Mouse (Mus musculus) layer of hippocampus, adult 18-20 months (tissue): ENCODE measurements at regions not wholly inside any gene's neighbourhood (a gene's known extent, or its start where the extent isn't known, plus 50 kb on each side); places are given as distances from the start of the nearest gene placed in this dataset.

Source experiments
- DNase-seq, 2 experiments: peaks; one replicate each; pipeline ENCODE4 v3.0.0; 2022; ENCODE audit warnings: low spot score in 2 of 2

DNA sequence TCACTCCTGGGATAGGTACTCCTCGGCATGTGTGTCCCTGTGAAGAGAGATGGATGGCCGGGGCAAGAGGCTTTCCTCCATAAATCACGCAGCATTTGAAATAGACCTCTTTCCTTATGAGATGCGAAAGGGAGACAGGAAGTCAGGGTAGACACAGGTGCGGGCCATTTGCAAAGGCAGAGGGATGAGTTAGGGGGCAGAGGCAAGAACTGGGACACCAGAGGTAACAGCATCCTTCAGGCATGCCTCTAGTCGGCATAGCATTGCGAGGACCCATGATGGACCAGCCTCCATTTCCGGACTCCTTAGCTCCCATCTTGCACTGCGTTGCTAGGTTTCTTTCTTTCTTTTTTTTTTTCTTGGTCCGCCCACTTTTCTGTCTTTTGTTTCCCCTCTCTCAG is 532.6 kb upstream of the Tbx3 start:
- DNase-seq = no peak

DNA sequence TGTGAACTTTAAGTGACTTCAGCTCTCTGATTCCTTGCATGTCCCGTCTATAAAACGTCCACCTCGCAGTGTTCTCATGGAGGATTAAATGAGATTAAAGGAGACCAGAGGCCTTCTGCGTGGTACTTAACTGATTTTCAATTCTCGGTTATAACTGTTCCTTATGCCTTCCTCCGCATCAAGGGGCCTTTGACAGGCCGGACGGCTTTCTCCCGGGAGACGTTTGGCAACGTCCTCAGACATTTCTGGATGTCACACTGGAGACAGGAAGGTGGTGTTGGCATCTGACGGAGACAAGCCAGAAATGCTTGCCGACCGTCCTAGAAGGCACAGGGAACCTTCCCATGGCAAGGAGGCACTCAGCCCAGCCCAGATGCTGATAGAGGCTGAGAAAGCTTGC is 532.2 kb upstream of the Tbx3 start:
- no peak for DNase-seq

DNA sequence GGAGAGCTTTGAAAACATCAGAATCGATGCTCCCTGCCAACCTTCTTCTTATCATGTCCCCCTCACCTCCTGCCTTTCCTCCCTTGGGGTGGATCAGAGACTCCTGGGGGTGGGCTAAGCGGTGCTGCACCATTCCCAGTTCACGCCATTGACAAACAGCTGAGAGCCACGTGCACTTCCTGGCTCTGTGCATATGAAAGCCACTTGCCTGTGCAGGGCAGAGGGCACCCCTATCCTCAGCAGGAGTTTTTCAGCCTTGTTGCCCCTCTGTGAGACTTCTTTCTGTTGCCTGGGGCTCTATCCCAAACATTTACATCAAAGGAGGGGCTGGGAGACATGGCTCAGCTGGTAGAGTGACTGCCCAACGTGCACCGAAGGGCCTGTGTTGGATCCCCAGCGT is 531.1 kb upstream of the Tbx3 start:
- no peak for DNase-seq

GRCm38 (mm10) chr5:119139816-119140215 is 530.7 kb upstream of the Tbx3 start:
- no peak for DNase-seq

DNA sequence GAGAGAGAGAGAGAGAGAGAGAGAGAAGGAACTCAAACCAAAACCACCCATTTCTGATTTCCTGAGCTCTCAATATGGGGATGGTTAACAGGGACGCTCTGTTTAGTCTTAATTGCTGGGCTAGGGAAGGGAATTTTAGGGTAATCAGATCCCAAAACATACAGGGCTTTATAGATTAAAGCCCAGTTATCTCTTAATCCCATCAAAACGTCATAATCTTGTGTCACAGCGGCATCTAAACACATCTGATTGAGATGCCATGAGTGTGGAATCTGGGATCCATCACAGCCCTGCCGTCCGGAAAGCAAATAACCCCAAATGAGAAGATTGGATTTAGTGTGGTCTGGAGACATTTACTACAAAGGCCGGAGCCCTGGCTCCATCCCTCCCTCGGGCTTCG is 527.1 kb upstream of the Tbx3 start:
- DNase-seq = no peak

- DNase-seq = no peak
Measured at GRCm38 (mm10) chr5:119149389-119150185, 520.9 kb upstream of the Tbx3 start.

DNA sequence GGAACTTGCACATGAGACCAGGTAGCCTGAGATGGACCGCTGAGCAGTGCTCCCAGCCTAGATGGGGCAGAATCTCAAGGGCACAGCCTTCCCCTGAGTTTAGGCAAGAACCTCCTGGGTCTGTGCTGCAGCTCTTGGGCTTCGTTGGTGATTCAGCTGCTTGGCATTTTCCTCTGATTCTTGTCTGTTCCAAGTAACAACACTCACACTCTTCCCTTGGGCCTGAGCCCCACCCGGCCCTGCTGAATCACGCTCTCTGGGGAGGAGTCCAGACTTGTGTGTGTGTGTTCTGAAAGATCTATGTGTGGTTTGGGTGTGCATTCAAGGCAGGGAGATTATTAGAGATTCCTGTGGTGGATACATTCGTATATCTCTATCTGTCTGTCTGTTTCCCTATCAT is 517.4 kb upstream of the Tbx3 start:
- DNase-seq = no peak

DNA sequence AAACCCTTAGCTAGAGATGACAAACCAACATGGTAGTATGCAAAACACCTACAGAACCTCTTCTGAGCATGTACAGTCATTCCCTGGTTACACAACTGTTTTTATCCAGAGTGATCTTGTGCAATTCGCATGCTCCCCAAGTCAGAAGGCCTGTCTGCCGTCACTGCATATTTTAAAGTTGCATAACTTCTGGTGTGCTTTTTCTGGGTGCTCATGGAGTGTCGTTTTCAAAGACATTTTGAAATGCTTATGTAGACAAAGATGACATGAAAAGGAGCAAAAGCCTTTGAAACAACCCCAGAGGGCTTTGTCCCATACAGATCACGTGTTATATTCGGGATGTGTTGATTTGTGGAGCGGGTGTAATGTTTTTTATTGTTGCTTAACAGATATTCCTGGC is 513.8 kb upstream of the Tbx3 start:
- no peak for DNase-seq

GRCm38 (mm10) chr5:119158171-119158570 is 512.3 kb upstream of the Tbx3 start:
- DNase-seq = no peak

DNA sequence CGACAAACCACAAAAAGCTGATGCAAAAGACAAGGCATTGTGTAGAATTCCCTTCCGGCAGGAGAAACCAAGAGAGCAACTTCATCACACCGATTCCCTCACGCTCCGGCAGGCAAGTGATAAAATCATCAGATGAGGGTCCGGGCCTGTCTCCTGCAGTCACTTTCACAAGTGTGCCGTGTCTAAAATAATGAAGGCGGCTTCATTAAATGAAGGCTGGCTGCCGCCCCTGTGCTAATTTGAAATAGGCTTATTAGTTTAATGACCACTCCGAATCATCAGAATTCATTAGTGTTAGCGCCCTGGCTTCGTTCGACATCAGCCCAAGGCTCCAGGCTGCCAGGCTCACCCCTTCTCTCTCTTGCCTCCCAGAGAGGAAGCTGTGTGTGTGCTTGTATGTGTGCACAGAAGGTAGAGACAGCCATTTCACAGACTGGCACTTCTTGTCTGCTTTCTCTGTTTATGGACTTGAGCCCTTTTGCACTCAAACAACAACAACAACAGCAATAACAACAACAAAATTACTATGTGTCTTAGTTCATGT is 508.3 kb upstream of the Tbx3 start:
- DNase-seq = no peak

GRCm38 (mm10) chr5:119167718-119168117 is 502.8 kb upstream of the Tbx3 start:
- peak; percentile 68 to 83 for DNase-seq

DNA sequence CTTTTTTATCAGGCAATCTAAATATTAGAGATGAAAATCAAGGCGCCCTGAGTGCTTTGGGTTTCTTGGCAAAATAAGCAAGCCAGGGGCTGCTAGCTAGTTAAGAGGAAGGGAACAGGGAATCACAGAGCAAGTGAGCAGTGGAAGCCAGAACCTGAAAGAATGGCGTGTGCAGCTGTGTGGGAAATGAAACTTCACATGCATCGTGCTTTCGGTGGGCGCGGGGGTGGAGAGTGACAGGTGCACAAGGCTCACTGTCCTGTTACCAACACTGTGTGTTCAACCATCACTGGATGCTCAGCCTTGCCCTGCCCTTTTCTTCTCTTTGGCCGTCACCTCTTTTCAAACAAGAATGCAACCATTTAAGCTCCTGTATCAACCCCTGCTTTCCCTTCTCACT is 501.2 kb upstream of the Tbx3 start:
- DNase-seq = no peak

- no peak for DNase-seq
Measured at GRCm38 (mm10) chr5:119171626-119172025, 498.8 kb upstream of the Tbx3 start.

DNA sequence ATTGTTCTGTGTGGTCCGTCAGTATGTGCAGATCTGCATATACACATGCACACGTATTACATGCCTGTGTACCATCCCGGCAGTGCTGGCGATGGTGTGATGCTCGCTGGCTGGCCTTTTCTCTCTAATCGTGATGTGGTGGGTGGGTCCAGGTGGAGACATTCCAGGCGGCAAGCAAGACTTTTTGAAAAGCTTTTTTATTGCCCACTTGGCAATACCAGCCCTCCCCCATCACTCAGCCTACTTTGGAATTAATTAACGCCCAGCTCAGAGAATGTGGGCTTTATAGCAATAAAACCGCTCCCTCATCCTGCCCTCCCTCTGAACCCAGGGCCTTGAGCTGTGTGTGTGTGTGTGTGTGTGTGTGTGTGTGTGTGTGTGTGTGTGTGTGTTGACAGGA is 491.7 kb upstream of the Tbx3 start:
- DNase-seq = no peak

DNA sequence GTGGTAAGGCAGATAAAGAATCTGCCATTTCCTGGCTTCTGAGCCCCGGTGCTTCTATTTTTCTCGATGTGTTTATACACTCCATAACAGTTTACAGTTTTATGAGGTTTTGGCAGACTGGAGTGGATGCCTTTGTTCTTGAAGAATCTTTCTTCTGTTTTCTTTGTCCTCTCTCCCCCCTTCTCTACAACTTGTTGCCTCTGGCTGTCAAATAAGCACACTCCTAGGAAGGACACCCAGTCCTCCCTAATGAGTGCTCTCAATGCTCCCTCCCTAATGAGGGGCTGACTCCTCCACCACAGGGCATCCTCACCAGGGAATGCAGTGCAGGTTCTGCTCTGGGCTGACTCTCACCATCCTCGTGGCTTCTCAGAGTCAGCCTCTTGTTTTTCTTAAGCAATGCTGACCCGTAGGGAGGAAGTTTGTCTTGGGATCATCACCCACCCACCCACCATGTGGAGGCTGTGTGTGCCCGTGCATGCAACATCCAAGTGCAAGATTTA is 486.9 kb upstream of the Tbx3 start:
- DNase-seq = no peak

GRCm38 (mm10) chr5:119186611-119187010 is 483.9 kb upstream of the Tbx3 start:
- no peak for DNase-seq

DNA sequence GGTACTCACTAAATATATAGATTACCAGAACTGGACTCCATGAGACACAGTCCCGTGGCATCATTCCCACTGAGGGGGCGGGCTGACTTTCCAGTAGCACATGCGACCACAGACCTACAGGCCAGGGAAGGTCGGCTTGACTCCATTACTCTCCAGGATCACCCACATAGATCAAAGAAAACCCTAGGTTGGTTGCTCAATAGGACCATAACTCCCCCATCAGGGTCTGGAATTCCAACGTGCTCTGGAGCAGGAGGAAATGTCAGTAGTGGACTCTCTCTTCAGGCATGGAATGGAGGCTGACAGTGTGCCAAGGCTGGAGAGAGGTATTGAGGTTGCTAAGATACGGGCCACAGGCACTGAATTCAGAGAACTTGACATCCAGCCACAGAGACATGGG is 482.0 kb upstream of the Tbx3 start:
- DNase-seq = peak in 1 of 2 experiments; percentile 8

- no peak for DNase-seq
Measured at GRCm38 (mm10) chr5:119193699-119194681, 476.5 kb upstream of the Tbx3 start.

DNA sequence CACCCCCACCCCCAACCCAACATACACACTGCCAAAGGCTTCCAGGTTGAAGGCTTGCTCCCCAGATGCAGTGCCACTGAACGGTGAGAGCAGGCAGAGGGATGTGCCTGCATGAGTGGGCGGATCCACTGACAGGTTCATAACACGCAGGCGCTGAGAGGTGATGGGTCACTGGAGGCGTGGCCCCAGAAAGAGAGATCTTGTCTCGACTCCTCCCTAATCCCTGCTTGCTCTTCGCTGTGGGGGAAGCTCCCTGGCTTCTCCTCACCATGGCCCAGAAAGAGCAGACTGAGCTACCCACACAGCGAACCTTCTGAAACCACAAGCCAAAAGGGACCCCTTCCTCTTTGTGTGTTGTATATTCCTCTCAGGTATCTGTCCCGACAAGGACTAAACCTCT is 470.6 kb upstream of the Tbx3 start:
- no peak for DNase-seq

DNA sequence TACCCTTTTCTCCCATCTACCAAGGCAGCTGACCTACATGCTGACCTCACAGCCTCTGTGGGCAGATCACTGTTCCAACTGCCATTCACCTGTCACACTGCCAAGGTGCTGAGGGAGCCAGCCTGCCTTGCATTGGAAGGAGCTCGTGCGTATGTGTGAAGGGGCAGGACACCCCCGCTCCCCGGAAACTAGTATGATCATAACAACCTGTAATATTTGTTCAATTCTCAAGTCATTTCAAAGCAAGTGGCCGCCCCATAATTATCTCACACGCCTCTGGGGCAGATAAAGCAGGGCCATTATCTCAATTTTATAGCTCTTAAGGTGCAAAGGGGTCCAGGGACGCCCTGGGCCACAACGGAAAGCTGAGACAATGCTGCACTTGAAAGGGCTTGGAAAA is 469.2 kb upstream of the Tbx3 start:
- no peak for DNase-seq

- no peak for DNase-seq
Measured at GRCm38 (mm10) chr5:119204736-119205135, 465.7 kb upstream of the Tbx3 start.

- no peak for DNase-seq
Measured at GRCm38 (mm10) chr5:119208077-119208476, 462.4 kb upstream of the Tbx3 start.
